Mouse (Mus musculus) lung, embryonic 15.5 days (tissue): ENCODE results near the gene Lgmn. TPM values are rescaled to one million over a fixed set of nuclear protein-coding genes. Genes with fewer than 3 reads are reported as not detected.

Experiments used
- polyA plus RNA-seq: library from polyadenylated mRNA; unstranded; fragments of >200 nt; fragmentation: Nextera tagmentation; extraction: Ambion mirVana; gene quantifications from 2 replicates; pipeline ENCODE4 v1.2.1, GENCODE M21; 2015

Gene Lgmn
- polyA plus RNA-seq, 1 experiment from 2014 or later, result 127 TPM

Other genes starting within 250 kb of the Lgmn start
- gene Rin3, start 156.8 kb downstream of the Lgmn start, polyA plus RNA-seq, result 12.7 and 14.2 TPM in 2 replicates
- 31.3 and 33.6 TPM in 2 replicates for gene Golga5, start 29.3 kb upstream of the Lgmn start, polyA plus RNA-seq
- 1.6 and 2.5 TPM in 2 replicates for gene Chga, start 115.2 kb upstream of the Lgmn start, polyA plus RNA-seq